Mouse (Mus musculus): ENCODE results near the gene Angel1.

Angel1 gene

GRCm38 (mm10) chr12:86726120-86726640 is at the start of gene Angel1:
Gene Angel1 (minus strand): TSS chr12:86726460.
- peak; percentile 98 for DNase-seq

DNA sequence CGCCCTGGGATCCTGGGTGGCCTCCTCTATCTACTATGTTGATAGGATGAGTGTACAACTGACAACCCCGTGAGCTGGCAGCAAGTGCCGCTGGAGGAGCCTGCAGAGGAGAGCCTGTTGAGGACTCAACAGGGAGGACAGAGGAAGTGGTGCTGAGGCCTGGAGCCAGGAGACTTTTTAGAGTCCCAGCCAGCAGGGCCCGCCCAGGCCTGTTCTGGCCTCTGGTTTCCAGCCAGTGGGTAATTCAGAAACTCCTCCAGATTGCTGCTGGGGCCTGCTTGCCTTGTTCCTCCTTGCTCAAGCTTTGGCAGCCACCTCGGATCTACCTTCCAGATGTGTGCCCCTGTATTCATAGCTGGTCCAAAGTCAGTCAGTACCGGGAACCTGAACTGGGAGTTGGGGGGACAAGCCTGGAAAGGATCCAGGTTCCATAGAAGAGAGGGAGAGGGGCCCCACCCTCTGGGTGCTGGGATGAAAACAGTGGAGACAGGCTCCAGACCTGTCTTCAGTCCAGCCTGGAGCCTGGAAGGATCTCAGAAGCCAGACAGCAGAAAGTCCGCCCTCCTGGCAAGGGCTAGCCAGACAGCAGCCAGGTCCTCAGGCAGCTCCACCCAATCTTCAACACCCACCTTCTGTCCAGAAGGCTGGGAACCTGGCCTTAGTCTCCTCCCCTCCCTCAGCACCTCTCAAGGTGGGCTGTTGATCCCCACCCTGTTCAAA is 49.5 kb upstream of the Angel1 start:
- no peak for DNase-seq

DNA sequence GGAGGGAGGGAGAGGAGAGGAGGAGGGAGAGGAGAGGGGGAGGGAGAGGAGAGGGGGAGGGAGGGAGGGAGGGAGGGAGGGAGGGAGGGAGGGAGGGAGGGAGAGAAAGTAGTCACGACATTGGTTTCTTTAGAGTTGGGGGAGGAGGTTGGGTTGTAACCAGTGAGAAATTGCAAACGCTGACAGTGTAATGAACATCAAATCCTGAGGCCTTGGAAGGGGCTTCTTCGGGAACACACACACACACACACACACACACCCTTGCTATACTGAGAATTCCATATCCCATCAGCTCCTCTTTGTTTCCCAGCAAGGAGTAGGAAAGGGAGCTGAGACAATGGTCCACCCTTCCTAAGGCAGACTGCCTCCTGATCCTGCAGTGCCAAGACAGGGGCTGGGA is 46.3 kb upstream of the Angel1 start:
- DNase-seq: no peak

GRCm38 (mm10) chr12:86771823-86772427 is 45.7 kb upstream of the Angel1 start:
- DNase-seq: peak; percentile 86

DNA sequence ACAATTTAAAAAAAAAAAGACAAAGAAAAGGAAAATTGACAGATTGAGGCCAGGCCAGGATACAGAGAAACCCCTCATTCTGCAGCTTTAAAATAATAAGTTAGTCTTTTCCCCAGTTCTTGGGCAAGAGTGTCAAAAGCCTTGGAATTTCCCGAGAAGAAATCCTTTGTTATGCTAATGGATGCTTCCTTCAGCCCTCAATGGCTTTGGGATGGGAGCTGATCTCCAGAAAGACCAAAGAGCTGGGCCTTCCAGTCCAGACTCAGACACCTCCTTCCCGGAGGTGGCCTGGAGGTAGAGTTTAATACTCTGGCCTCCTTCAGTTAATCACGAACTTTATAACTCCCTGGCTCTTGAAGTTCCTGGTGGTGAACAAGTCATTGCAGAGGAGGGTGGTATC is 44.7 kb upstream of the Angel1 start:
- DNase-seq: no peak

GRCm38 (mm10) chr12:86770261-86770670 is 44.0 kb upstream of the Angel1 start:
- peak; percentile 66 for DNase-seq

DNA sequence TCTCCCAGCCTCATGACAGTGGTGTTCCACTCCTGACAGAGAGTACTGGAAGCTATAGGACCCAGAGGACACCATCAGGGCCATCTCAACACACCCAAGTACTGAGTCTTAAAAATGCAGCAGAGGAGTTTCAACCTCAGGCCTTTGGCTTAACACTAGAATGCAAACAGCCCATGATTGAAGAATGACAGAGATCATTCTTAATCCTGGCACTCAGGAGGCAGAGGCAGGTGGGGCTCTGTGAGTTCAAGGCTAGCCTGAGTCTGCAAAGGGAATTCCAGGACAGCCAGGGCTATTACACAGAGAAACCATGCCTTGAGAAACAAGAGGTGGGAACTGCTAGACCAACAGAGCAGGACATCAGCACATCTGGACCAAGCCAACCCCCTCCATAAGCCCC is 43.6 kb upstream of the Angel1 start:
- DNase-seq: no peak

DNA sequence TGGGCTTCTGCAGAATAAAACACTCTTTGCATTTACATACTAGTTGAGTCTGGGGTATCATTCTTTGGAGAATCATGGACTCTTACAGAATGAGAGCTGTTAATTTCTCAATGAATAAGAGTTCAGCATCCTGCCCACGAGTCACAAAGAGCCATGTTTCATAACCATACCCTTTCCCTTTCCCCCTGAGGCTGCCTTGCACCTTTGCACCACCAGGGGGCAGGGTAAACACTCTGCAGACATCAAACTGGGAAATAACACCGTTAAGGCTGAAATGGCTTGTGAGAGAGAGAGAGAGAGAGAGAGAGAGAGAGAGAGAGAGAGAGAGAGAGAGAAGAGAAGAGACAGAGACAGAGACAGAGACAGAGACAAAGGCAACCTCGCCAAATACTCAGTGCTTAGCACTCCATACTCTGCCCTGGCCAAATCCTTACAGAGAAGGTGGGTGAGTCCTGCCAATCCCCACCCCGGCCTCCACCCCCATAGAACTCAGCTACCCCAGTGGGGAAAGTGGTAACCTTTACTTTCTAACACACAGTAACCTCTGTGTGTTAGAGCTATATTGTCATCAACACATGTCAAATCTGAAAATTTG is 42.8 kb upstream of the Angel1 start:
- DNase-seq: peak; percentile 83

GRCm38 (mm10) chr12:86767868-86768631 is 41.8 kb upstream of the Angel1 start:
- peak; percentile 54 for DNase-seq

GRCm38 (mm10) chr12:86766467-86766866 is 40.2 kb upstream of the Angel1 start:
- no peak for DNase-seq

GRCm38 (mm10) chr12:86764060-86764459 is 37.8 kb upstream of the Angel1 start:
- DNase-seq: no peak

DNA sequence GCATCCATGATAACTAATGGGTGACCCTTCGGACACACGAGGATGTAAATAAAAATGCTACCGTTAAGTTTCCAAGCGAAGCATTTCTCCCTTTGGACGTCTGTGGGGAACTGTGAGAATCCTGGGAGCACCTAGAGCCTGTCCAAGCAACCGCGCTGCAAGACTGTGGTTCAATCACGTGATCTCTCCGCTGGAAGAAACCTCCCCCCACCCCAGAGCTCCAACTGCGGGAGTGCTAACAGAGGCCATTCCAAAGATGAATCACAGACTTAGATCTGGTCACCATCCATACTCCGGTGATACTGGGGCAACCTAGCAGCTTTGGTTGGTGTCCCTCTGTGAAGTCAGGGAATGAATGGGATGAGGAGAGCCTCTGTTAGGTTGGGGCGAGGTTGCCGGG is 34.8 kb upstream of the Angel1 start:
- DNase-seq: no peak

DNA sequence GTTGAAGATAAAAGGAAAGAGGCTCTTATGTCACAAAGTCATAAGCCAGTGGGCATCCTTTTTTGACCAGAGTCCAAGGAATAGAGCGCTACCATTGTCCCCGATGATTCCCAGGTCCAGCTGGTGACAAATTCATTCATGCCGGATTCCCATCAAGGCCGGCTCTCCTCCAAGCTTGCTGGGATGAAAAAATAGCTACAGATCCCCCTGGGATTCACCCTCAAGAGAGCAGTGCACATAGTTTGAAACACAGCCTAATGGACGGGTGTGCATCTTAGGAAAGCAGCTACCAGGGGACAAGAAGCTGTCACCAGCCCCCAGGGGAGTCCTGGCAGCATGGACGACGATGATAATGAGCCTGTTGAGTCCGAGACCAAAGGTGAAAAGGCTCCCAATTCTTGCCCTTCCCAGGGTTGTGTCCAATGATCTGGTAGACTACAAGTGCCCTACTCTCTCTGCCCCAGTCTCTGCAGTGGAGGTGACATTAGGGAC is 8.1 kb upstream of the Angel1 start, which contains the start of gene Lrrc74a:
Gene Lrrc74a (plus strand): TSS at position 51 of the 492 bp plus-strand sequence.
- no peak for DNase-seq

DNA sequence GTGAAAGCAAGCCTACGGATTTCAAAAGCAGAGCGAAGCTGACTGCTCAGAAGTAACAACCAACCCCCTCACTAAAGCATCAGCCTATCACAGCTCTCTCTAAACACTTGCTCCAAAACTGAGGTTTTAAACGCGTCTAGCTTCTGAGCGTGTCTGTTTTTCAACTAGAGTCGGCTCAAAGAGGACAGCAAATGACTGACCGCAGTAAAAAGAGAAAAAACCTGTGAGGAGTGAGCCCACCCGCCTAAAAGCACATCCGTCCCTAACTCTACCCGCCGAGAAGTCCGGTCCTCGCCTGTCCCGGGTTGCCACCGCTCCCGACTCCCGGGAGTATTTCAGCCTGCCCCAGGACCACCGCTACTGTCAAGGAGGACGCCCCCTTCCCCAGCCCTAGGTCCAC is 554 bp downstream of the Angel1 start:
- DNase-seq: no peak

DNA sequence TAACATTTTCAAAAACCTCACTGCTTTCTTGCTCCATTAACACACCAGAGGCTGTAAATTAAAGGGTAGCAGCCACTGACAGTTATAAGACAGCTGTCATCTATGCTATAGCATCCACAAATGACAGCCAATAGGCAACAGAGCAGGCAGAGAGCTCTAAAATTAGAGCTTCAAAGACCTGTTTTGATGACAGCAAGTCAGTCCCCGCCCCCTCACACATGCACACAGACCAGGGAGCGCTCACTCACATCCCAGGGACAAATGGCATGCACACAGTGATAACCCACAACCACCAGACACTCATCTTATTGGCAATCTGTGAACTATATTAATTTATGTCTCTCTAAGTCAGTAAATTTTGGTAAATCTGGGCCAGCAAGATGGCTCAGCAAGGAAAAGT is 2.0 kb downstream of the Angel1 start:
- DNase-seq: peak; percentile 44

GRCm38 (mm10) chr12:86721453-86721852 is 4.8 kb downstream of the Angel1 start:
- peak; percentile 58 for DNase-seq

GRCm38 (mm10) chr12:86719961-86720639 is 6.2 kb downstream of the Angel1 start:
- DNase-seq: peak; percentile 88

DNA sequence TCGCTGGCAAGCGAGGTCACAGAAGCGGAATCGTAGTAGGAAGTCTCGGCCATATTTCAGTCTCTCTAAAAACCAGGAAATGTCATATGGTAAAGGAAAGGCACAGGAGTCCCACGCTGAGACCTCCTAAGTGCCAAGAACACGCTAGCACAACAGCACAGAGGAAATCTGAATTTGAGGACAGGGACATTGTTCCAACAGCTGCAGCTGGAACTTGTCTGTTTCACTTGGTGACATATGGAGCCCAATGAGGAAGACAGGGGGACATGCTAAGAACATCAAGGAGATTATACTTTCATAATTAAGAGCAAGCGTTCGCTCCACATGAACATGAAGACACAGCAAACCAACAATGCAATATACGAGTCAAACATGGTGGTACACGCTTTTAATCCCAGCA is 9.3 kb downstream of the Angel1 start:
- DNase-seq: no peak

DNA sequence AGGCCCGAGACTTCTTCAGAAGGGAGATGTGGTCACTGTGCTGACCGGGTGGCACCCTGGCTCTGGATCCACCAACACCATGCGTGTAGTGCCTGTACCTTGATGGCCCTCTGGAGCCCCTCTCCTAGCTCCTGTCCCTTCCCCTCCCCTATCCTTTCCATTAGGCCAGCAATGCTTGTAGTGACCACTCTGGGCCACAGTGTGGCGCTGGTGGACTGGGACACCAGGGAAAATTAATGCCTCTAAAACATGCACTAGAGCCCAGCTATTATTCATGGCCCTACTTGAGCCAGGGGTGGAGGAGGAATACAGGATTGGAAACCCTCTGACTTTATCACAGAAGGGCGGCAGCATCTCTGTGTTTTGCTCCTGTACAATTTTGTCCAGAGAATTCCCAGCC is 10.9 kb downstream of the Angel1 start:
- peak; percentile 81 for DNase-seq

- no peak for DNase-seq
Observed at GRCm38 (mm10) chr12:86714026-86714425, 12.2 kb downstream of the Angel1 start.

DNA sequence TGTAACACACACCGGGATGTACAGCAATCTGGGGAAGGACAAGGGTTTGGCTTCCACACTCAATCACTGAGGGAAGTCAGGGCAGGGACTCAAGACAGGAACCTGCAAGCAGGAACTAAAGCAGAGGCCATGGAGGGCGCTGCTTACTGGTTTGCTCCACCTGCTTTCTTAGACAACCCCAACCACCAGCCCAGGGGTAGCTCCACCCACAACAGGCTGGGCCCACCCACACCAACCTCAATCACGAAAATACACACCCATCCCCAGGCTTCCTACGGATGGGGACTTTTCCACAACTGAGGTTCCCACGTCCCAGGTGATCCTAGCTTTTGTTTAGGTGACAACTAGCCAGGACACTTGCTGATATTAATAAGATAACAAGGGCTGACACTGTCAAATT is 20.4 kb downstream of the Angel1 start:
- no peak for DNase-seq

DNA sequence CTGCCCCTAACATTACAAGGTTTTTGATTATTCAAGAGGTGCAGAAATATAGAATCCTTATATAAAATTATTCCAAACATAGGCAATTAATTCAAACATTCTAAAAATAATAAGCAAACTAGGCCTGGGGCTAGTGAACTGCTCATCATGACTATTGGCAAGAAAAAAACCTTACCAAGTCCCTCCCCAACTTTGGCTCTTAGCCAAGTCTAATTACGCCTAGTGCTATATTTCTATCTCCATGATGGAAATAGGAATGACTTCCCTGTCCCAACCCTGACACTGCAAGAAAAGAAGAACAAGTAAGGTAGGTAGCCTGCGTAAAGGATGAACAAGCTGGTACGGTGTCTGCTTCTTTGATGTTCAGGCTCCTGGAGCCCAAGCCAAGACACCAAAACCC is 23.6 kb downstream of the Angel1 start:
- DNase-seq: no peak
